Mouse (Mus musculus) left cerebral cortex, adult 2 months (tissue): ENCODE measurements around the gene Ints11. TPM values are rescaled to one million over a fixed set of nuclear protein-coding genes. Genes with fewer than 3 reads are reported as not detected.

Source experiments
- DNase-seq, 2 experiments: peaks; one replicate each; pipeline ENCODE4 v3.0.0; 2021 to 2022; ENCODE audit warnings: low spot score in 2 of 2, mixed read lengths in 1 of 2; ENCODE audit errors: extremely low spot score in 1 of 2
- H3K27ac ChIP-seq: fragments of 200-600 bp; 2 replicates; pipeline ENCODE4 v1.8.1; 2022
- H3K4me3 ChIP-seq: fragments of 200-600 bp; 2 replicates; pipeline ENCODE4 v1.8.1; 2022
- CTCF ChIP-seq: fragments of 200-600 bp; IDR thresholded peaks from 2 replicates; pipeline ENCODE4 v1.8.1; 2022; ENCODE audit warnings: antibody characterized with exemption, mild to moderate bottlenecking, moderate library complexity
- intact Hi-C: fragments of 180-260 bp; cut with DNase I; formaldehyde crosslinking; loops from one replicate; pipeline ENCODE4 v1.15.1; 2025
- total RNA-seq, 2 experiments: library from RNA; stranded (reverse); gene quantifications; 2 replicates each; pipeline ENCODE4 v1.2.3; 2021

The Ints11 gene
- total RNA-seq, 2 experiments from 2014 or later, result 37.3 to 41.1 TPM

- no peak for DNase-seq
- Histone ChIP-seq H3K4me3 (no peak overlapping the region), H3K27ac (no peak overlapping the region)
- no peak for TF ChIP-seq CTCF
- intact Hi-C loops, result no loop called here
Measured at GRCm38 (mm10) chr4:155871404-155871803, 2.1 kb downstream of the Ints11 start.

- H3K27ac ChIP-seq, result no peak overlapping the region
- intact Hi-C loops, result no loop called here
- no peak for TF ChIP-seq CTCF
- no peak for DNase-seq
- H3K4me3 ChIP-seq, result no peak overlapping the region
Measured at GRCm38 (mm10) chr4:155883587-155883986, 14.2 kb downstream of the Ints11 start.

- intact Hi-C loops, result no loop called here
- TF ChIP-seq CTCF, result no peak
- no peak overlapping the region for H3K27ac ChIP-seq
- DNase-seq, result no peak
- H3K4me3 ChIP-seq, result no peak overlapping the region
Measured at GRCm38 (mm10) chr4:155886330-155886729, 17.0 kb downstream of the Ints11 start.

- no peak for DNase-seq
- no peak overlapping the region for H3K4me3 ChIP-seq
- H3K27ac ChIP-seq, result no peak overlapping the region
- intact Hi-C loops, result no loop called here
- TF ChIP-seq CTCF, result no peak
Measured at GRCm38 (mm10) chr4:155887674-155888073, 18.3 kb downstream of the Ints11 start.

- Histone ChIP-seq H3K4me3 (no peak overlapping the region), H3K27ac (no peak overlapping the region)
- no peak for TF ChIP-seq CTCF
- no peak for DNase-seq
- intact Hi-C loops, result no loop called here
Measured at GRCm38 (mm10) chr4:155888181-155888580, 18.8 kb downstream of the Ints11 start.

- no peak for TF ChIP-seq CTCF
- H3K4me3 ChIP-seq, result no peak overlapping the region
- DNase-seq, result peak in 1 of 2 experiments; percentile 7
- intact Hi-C loops, result no loop called here
- H3K27ac ChIP-seq, result no peak overlapping the region
Measured at GRCm38 (mm10) chr4:155889316-155889715, 20.0 kb downstream of the Ints11 start.

- intact Hi-C loops, result loop anchor here (2.0 to 5.0 kb wide), 2 partner anchors 22 to 101 kb away; partner anchors contain the start of genes B3galt6, Cptp, Ints11 and Sdf4
- TF ChIP-seq CTCF, result no peak
- no peak for DNase-seq
- peak overlapping the region; percentile 100 for H3K4me3 ChIP-seq
- peak overlapping the region; percentile 100 for H3K27ac ChIP-seq
Measured at GRCm38 (mm10) chr4:155891011-155891471, 21.7 kb downstream of the Ints11 start.

GRCm38 (mm10) chr4:155891551-155892001 lies 22.2 kb downstream of the Ints11 start, which contains the start of the genes Pusl1 and Acap3:
Pusl1 (minus strand) TSS chr4:155891781.
Acap3 (plus strand) TSS chr4:155891822.
- TF ChIP-seq CTCF, result no peak
- Histone ChIP-seq H3K4me3 (peak within 1 kb of the TSS; percentile 100), H3K27ac (peak within 1 kb of the TSS; percentile 100)
- intact Hi-C loops, result loop anchor here (2.0 to 5.0 kb wide), 3 partner anchors 23 to 101 kb away; partner anchors contain the start of genes B3galt6, Cptp, Ints11 and Sdf4
- peak; percentile 96 to 97 for DNase-seq

GRCm38 (mm10) chr4:155892017-155892416 lies 22.7 kb downstream of the Ints11 start:
- peak; percentile 39 for TF ChIP-seq CTCF
- DNase-seq, result peak; percentile 86 to 87
- Histone ChIP-seq H3K4me3 (peak overlapping the region; percentile 100), H3K27ac (peak overlapping the region; percentile 100)
- intact Hi-C loops, result loop anchor here (2.0 to 5.0 kb wide), 2 partner anchors 51 to 100 kb away; partner anchors contain the start of genes B3galt6, Sdf4 and Ube2j2

- intact Hi-C loops, result loop anchor here (2.0 to 5.0 kb wide), 2 partner anchors 50 to 100 kb away; partner anchors contain the start of genes B3galt6, Sdf4 and Ube2j2
- DNase-seq, result peak in 1 of 2 experiments; percentile 43
- TF ChIP-seq CTCF, result no peak
Measured at GRCm38 (mm10) chr4:155892438-155893211, 23.3 kb downstream of the Ints11 start.

GRCm38 (mm10) chr4:155893212-155893690 lies 23.9 kb downstream of the Ints11 start:
- intact Hi-C loops, result loop anchor here (2.0 to 5.0 kb wide), 2 partner anchors 50 to 99 kb away; partner anchors contain the start of genes B3galt6, Sdf4 and Ube2j2

More at GRCm38 (mm10) chr4:155892438-155893211, 23.3 kb downstream of the Ints11 start:
- peak overlapping the region; percentile 100 for H3K4me3 ChIP-seq
- H3K27ac ChIP-seq, result peak overlapping the region; percentile 100

More at GRCm38 (mm10) chr4:155893212-155893690, 23.9 kb downstream of the Ints11 start:
- Histone ChIP-seq H3K4me3 (peak overlapping the region; percentile 100), H3K27ac (peak overlapping the region; percentile 93; the same call in 1 of the 2 replicates)
- DNase-seq, result peak in 1 of 2 experiments; percentile 7
- no peak for TF ChIP-seq CTCF
